Mouse (Mus musculus): ENCODE data around the gene Tln2. TPM values are rescaled to one million over a fixed set of nuclear protein-coding genes. Genes with fewer than 3 reads are reported as not detected.

The Tln2 gene
- polyA plus RNA-seq, 1 experiment from 2014 or later: 19.3 TPM

GRCm38 (mm10) chr9:67178709-67179108 is 380.8 kb downstream of the Tln2 start:
- 88% methylated on average over 1 of the region's 1 CpGs for WGBS
- ATAC-seq (ENCODE audit: low FRiP score, low TSS enrichment) (no peak), DNase-seq (no peak)
- Histone ChIP-seq H3K9me3 (ENCODE audit: control insufficient read depth, low read length) (no peaks in the 10 kb centered on the region), H3K4me2 (ENCODE audit: low read length) (no peak overlapping the region), H3K4me3 (replicated peaks; ENCODE audit: low read depth, low read length) (no peak overlapping the region), H3K27ac (replicated peaks; ENCODE audit: low read depth, low read length) (no peak overlapping the region), H3K36me3 (ENCODE audit: control insufficient read depth, insufficient read depth, low read length) (no peaks in the 10 kb centered on the region), H3K27me3 (ENCODE audit: control insufficient read depth, insufficient read depth, low read length) (no peaks in the 10 kb centered on the region), H3K4me1 (ENCODE audit: control insufficient read depth, insufficient read depth, low read length) (no peaks in the 10 kb centered on the region), H3K9ac (replicated peaks; ENCODE audit: low read length) (no peak overlapping the region)

DNA sequence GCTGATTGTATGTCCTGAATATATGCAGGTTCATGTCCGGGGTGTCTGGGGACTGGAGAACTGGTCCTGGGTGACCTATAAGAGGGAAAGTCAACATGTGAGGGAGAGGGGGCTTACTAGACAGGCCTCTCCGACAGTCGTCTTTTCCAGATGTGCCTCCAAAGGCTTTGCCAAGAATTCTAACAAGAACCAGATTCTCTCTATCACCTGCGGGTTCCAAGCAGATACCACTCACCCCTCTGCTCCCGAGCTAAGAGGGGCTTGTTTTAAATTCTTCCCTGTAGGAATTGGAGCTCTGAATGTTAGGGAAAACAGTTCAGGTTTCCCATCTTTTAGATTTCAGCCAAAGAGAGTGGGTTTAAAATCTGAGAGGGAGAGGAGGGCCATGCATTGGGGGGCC is 381.3 kb downstream of the Tln2 start:
- no peak for ATAC-seq (ENCODE audit: low FRiP score, low TSS enrichment)
- Histone ChIP-seq H3K27ac (replicated peaks; ENCODE audit: low read depth, low read length) (no peak overlapping the region), H3K36me3 (ENCODE audit: control insufficient read depth, insufficient read depth, low read length) (no peaks in the 10 kb centered on the region), H3K9me3 (ENCODE audit: control insufficient read depth, low read length) (no peaks in the 10 kb centered on the region), H3K4me2 (ENCODE audit: low read length) (no peak overlapping the region), H3K4me1 (ENCODE audit: control insufficient read depth, insufficient read depth, low read length) (no peaks in the 10 kb centered on the region), H3K27me3 (ENCODE audit: control insufficient read depth, insufficient read depth, low read length) (no peaks in the 10 kb centered on the region), H3K9ac (replicated peaks; ENCODE audit: low read length) (no peak overlapping the region), H3K4me3 (replicated peaks; ENCODE audit: low read depth, low read length) (no peak overlapping the region)
- DNase-seq: no peak
- 87% methylated on average over 5 of the region's 5 CpGs for WGBS

- ATAC-seq (ENCODE audit: low FRiP score, low TSS enrichment): no peak
- no peak for DNase-seq
- Histone ChIP-seq H3K4me2 (ENCODE audit: low read length) (no peak overlapping the region), H3K9ac (replicated peaks; ENCODE audit: low read length) (no peak overlapping the region), H3K9me3 (ENCODE audit: control insufficient read depth, low read length) (0 out of 2 replicates have a peak, but pooled peaks cover 4% of the 10 kb centered on the region), H3K4me3 (replicated peaks; ENCODE audit: low read depth, low read length) (no peak overlapping the region), H3K27ac (replicated peaks; ENCODE audit: low read depth, low read length) (no peak overlapping the region), H3K4me1 (ENCODE audit: control insufficient read depth, insufficient read depth, low read length) (no peaks in the 10 kb centered on the region), H3K27me3 (ENCODE audit: control insufficient read depth, insufficient read depth, low read length) (no peaks in the 10 kb centered on the region), H3K36me3 (ENCODE audit: control insufficient read depth, insufficient read depth, low read length) (no peaks in the 10 kb centered on the region)
- 88% methylated on average over 8 of the region's 8 CpGs for WGBS
Observed at GRCm38 (mm10) chr9:67176073-67176472, 383.4 kb downstream of the Tln2 start.

- Histone ChIP-seq H3K4me1 (ENCODE audit: control insufficient read depth, insufficient read depth, low read length) (no peaks in the 10 kb centered on the region), H3K27me3 (ENCODE audit: control insufficient read depth, insufficient read depth, low read length) (no peaks in the 10 kb centered on the region), H3K9me3 (ENCODE audit: control insufficient read depth, low read length) (0 out of 2 replicates have a peak, but pooled peaks cover 6% of the 10 kb centered on the region), H3K4me3 (replicated peaks; ENCODE audit: low read depth, low read length) (no peak overlapping the region), H3K4me2 (ENCODE audit: low read length) (no peak overlapping the region), H3K36me3 (ENCODE audit: control insufficient read depth, insufficient read depth, low read length) (no peaks in the 10 kb centered on the region), H3K27ac (replicated peaks; ENCODE audit: low read depth, low read length) (no peak overlapping the region), H3K9ac (replicated peaks; ENCODE audit: low read length) (no peak overlapping the region)
- WGBS: 90% methylated on average over 6 of the region's 6 CpGs
- ATAC-seq (ENCODE audit: low FRiP score, low TSS enrichment) (no peak), DNase-seq (no peak)
Observed at GRCm38 (mm10) chr9:67173816-67174215, 385.7 kb downstream of the Tln2 start.

GRCm38 (mm10) chr9:67173154-67173553 is 386.3 kb downstream of the Tln2 start:
- Histone ChIP-seq H3K9me3 (ENCODE audit: control insufficient read depth, low read length) (0 out of 2 replicates have a peak, but pooled peaks cover 6% of the 10 kb centered on the region), H3K36me3 (ENCODE audit: control insufficient read depth, insufficient read depth, low read length) (no peaks in the 10 kb centered on the region), H3K27me3 (ENCODE audit: control insufficient read depth, insufficient read depth, low read length) (no peaks in the 10 kb centered on the region), H3K27ac (replicated peaks; ENCODE audit: low read depth, low read length) (no peak overlapping the region), H3K9ac (replicated peaks; ENCODE audit: low read length) (no peak overlapping the region), H3K4me3 (replicated peaks; ENCODE audit: low read depth, low read length) (no peak overlapping the region), H3K4me2 (ENCODE audit: low read length) (no peak overlapping the region), H3K4me1 (ENCODE audit: control insufficient read depth, insufficient read depth, low read length) (no peaks in the 10 kb centered on the region)
- ATAC-seq (ENCODE audit: low FRiP score, low TSS enrichment) (no peak), DNase-seq (no peak)
- whole genome bisulfite sequencing: 92% methylated on average over 4 of the region's 4 CpGs

DNA sequence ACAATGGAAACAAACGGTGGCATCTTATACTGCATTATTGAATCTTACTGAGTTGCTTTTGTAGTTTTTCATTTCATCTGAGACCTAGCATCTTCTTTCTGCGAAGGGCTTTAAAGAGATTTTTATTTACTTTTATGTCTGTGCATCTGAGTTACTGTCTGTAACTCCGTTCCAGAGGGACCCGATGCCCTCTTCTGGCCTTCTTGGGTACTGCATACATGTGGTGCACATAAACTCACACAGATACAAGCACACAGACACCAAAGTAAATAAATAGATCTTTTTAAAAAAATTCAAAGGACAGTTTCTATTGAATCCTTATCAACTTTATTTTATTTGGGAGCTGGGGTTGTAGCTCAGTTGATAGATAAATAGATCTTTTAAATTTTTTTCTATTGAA is 388.1 kb downstream of the Tln2 start:
- WGBS: 98% methylated on average over 4 of the region's 4 CpGs
- 0 out of 2 replicates have a peak, but pooled peaks cover 6% of the 10 kb centered on the region for H3K9me3 ChIP-seq (ENCODE audit: control insufficient read depth, low read length)
- H3K36me3 ChIP-seq (ENCODE audit: control insufficient read depth, insufficient read depth, low read length): no peaks in the 10 kb centered on the region

DNA sequence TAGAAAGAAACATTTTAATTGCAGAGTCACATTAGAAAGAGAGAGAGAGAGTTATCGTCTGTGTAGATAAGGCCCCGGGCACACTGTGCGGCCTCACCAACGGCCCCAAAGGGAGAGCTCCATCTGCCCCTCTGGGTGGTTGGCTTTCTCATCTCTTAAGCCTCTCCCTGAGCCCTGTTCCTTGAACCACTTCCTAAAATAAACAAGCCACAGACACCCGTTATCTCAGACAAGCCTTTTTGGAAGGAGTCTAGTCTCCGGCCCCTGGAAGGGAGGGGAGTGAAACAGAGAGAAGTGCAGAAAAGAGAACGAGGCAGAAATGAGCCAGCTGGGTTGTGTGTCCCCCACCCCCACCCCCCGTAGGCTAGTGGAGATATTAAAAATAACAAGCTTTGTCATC is 388.7 kb downstream of the Tln2 start:
- no peak for DNase-seq
- no peaks in the 10 kb centered on the region for H3K36me3 ChIP-seq (ENCODE audit: control insufficient read depth, insufficient read depth, low read length)
- H3K27me3 ChIP-seq (ENCODE audit: control insufficient read depth, insufficient read depth, low read length): no peaks in the 10 kb centered on the region
- no peak overlapping the region for H3K27ac ChIP-seq (replicated peaks; ENCODE audit: low read depth, low read length)
- 0 out of 2 replicates have a peak, but pooled peaks cover 6% of the 10 kb centered on the region for H3K9me3 ChIP-seq (ENCODE audit: control insufficient read depth, low read length)
- no peak for ATAC-seq (ENCODE audit: low FRiP score, low TSS enrichment)
- H3K4me1 ChIP-seq (ENCODE audit: control insufficient read depth, insufficient read depth, low read length): no peaks in the 10 kb centered on the region
- H3K9ac ChIP-seq (replicated peaks; ENCODE audit: low read length): no peak overlapping the region
- no peak overlapping the region for H3K4me2 ChIP-seq (ENCODE audit: low read length)
- 86% methylated on average over 8 of the region's 8 CpGs for WGBS
- H3K4me3 ChIP-seq (replicated peaks; ENCODE audit: low read depth, low read length): no peak overlapping the region

More for the DNA sequence above, 388.1 kb downstream of the Tln2 start:
- Histone ChIP-seq H3K4me3 (replicated peaks; ENCODE audit: low read depth, low read length) (no peak overlapping the region), H3K4me2 (ENCODE audit: low read length) (no peak overlapping the region), H3K27me3 (ENCODE audit: control insufficient read depth, insufficient read depth, low read length) (no peaks in the 10 kb centered on the region), H3K27ac (replicated peaks; ENCODE audit: low read depth, low read length) (no peak overlapping the region), H3K4me1 (ENCODE audit: control insufficient read depth, insufficient read depth, low read length) (no peaks in the 10 kb centered on the region), H3K9ac (replicated peaks; ENCODE audit: low read length) (no peak overlapping the region)
- ATAC-seq (ENCODE audit: low FRiP score, low TSS enrichment) (no peak), DNase-seq (no peak)

GRCm38 (mm10) chr9:67170047-67170446 is 389.5 kb downstream of the Tln2 start:
- no peak overlapping the region for H3K27ac ChIP-seq (replicated peaks; ENCODE audit: low read depth, low read length)
- no peak overlapping the region for H3K9ac ChIP-seq (replicated peaks; ENCODE audit: low read length)
- WGBS: 87% methylated on average over 3 of the region's 3 CpGs
- H3K36me3 ChIP-seq (ENCODE audit: control insufficient read depth, insufficient read depth, low read length): no peaks in the 10 kb centered on the region
- DNase-seq (no peak), ATAC-seq (ENCODE audit: low FRiP score, low TSS enrichment) (no peak)
- H3K4me2 ChIP-seq (ENCODE audit: low read length): no peak overlapping the region
- no peaks in the 10 kb centered on the region for H3K4me1 ChIP-seq (ENCODE audit: control insufficient read depth, insufficient read depth, low read length)
- H3K27me3 ChIP-seq (ENCODE audit: control insufficient read depth, insufficient read depth, low read length): no peaks in the 10 kb centered on the region
- no peak overlapping the region for H3K4me3 ChIP-seq (replicated peaks; ENCODE audit: low read depth, low read length)
- 0 out of 2 replicates have a peak, but pooled peaks cover 6% of the 10 kb centered on the region for H3K9me3 ChIP-seq (ENCODE audit: control insufficient read depth, low read length)

Measured in midbrain, embryonic 14.5 days (tissue).